Mouse (Mus musculus): ENCODE measurements around the gene Rbfox3.
A peak's percentile ranks its signal among the peaks of the same experiment; 100 is the strongest.

Gene Rbfox3

DNA sequence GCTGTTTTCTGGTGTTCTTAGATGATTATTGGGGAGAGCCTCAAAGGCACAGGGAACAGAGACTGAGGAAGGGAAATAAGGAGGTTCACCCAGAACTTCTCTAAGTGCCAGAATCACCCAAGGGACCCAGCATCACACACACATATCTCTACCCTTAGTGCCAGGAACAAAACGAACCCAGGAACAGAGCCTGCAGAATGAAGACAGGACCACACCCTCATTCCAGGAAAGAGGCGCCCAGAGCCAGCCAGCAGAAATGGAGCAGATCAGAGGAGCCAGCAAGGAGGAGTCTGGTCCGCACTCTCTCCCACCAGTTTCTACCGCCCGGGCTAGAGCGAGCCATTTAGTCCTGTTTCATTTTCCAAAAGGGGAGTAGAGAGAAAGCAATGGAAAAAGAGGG, 358.4 kb downstream of the Rbfox3 start:
- no peak for DNase-seq (ENCODE audit: low spot score in 2 of 2)

DNA sequence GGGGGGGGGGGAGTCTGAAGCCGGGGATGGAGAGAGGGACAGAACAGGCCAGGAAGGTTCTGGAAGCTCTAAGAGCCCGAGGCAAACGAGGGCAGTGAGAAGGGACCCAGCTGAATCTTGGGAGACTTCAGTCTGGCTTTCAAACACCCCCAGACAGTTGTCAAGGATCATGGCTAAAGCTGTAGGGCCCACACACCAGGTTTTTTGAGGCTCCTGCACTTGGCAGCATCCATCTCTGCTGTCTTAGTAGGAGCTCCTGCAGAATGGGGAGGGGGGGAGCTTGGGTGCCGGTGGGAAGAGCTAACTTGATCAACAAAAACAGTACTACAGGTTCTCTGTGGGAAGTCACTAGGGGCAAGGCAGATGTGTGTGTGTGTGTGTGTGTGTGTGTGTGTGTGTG, 358.9 kb downstream of the Rbfox3 start:
- DNase-seq (ENCODE audit: low spot score in 2 of 2), result no peak

DNA sequence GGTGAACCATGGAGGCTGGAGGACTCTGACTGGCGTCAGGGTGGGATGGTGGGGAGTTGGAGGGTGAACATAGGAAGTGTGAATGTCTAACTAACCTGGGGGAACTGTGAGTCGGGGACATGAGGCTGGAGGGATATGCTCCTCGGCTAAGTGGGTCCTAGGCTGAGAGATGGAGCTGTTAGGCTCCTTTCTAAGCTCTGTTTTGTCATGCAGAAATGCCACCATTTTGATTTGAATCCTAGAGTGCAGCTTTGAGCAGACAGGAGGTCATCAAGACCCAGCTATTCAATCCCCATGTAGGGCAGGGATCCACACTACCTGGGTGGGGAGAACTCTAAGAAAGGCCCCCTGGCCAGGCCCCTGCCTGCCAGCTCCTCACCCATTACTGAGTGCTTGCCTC, 359.7 kb downstream of the Rbfox3 start:
- DNase-seq (ENCODE audit: low spot score in 2 of 2), result no peak

DNA sequence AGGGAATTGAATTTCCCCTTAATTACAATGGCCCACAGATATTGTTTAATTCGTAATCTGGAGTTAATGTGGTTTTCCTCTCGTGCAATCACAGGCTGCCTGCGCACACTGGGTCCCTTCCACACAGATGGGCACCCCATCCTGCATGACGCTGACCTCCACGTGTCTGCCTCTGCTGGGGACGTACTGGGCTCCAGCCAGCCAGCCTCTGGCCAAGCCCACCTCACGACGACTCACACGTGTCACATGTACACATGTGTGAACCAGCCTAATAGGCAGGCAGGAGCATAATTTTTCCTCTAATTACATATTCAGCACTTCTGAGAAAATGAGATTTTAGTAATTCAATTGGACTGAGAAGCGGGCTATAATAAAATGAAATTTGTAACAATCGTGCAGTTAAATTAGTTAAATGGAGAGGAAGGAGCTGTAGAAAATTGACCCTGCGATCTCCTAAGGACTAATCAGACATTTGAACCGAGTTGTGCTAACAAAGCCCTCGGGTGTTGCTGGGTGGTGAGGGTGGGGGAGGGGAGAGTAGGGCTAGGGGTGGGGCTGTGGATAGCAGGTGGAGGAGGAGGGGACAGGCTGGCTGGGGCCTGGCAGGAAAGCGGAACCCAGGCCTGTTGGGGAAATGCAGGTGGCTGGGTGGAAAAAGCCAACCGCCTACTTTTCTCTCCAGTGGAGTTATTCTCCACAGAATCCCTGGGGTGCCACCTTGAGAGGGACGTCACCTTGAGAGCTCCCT, 360.4 kb downstream of the Rbfox3 start:
- no peak for DNase-seq (ENCODE audit: low spot score in 2 of 2)

DNA sequence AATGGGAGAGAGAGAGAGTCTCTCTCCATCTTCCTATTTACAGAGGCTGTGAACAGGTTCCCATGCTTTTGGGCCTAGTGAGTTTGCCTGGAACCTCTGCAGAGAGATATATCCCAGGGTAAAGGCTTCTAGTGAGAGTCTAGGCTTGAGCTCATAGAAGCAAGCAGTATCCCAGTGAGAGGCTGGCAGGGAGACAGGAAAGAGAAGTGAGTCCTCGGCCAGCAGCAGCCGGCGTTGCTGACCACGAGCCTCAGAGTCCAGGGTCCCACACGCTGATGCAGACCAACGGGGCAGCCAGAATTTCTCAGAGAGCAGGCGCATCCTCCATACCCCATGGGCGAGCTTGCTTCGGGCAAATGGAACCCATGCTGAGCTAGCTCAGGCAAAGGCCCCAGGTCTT, 363.2 kb downstream of the Rbfox3 start:
- DNase-seq (ENCODE audit: low spot score in 2 of 2), result no peak

DNA sequence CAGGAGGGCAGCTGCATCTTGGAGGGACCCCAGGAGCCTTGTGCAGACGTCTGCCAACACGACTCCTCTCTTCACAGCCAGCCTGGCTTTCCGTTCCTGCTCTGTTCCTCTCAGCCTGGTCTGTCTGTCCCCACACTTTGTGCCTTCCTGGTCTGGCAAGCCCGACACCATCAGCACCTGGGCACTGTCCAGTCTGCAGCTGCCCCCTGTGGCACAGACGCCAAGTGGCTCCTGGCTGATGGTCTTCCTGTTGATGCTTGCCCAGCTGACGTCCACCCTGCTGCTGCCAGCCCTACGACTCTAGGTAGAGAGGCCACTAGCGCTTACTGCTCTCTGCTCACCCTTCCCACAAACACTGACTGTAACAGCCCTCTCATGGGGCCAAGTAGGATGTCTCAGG, 365.1 kb downstream of the Rbfox3 start:
- DNase-seq (ENCODE audit: low spot score in 2 of 2), result no peak

DNA sequence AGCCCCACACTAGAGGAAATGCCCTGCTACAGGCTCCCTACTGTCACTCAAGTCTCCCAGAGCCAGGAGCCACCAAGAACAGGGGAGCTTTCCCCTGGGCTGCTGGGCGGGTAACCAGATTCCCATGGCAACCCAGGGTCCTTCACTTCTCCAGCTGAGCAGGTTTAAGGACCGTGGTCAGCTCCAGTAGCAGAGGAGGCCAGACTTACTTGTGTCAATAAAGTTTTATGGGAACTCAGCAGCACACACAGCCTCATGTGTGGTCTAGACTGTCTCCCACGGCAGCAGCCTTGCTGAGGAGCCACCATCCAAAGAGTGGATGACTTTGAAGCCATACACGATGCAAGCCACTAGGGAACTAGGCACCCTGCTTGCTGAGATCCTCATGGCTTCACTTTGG, 365.7 kb downstream of the Rbfox3 start:
- DNase-seq (ENCODE audit: low spot score in 2 of 2), result no peak

DNA sequence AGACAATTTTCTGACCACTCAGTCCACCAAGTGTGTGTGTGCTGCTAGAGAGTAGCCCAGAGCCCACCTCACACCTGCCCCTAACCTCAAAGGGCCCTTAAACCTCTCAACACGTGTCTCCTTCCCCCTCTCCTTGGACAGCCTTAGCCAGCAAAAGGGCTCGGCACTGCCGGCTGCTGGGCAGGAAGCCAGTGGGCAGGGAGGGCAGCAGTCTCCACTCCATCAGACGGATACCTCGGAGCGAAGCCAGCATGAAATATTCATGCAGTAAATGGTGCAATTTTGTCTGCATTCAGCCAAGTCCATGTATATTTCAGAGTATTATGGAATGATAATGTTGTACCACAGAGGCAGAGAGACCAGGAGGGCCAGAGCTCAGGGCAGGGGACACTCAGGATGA, 366.8 kb downstream of the Rbfox3 start:
- no peak for DNase-seq (ENCODE audit: low spot score in 2 of 2)

DNA sequence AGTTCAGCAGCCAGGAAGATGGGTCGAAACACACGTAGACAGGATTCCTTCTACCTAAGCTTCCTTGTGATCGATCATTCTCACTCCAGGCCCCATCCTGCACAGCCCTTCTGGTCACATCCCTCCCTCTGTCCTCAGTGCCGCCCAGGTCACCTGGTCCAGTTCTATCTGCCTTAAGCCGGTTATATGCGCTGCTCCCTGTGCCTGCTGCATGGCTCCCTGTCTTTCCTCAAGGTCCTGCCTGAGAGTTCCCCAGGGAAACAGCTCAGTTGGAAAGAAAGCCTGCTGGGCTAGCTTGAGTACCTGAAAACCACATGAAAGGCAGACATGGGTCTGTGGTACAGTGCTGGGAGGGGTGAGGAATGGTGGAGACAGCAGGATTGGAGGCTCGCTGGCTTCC, 368.5 kb downstream of the Rbfox3 start:
- no peak for DNase-seq (ENCODE audit: low spot score in 2 of 2)

DNA sequence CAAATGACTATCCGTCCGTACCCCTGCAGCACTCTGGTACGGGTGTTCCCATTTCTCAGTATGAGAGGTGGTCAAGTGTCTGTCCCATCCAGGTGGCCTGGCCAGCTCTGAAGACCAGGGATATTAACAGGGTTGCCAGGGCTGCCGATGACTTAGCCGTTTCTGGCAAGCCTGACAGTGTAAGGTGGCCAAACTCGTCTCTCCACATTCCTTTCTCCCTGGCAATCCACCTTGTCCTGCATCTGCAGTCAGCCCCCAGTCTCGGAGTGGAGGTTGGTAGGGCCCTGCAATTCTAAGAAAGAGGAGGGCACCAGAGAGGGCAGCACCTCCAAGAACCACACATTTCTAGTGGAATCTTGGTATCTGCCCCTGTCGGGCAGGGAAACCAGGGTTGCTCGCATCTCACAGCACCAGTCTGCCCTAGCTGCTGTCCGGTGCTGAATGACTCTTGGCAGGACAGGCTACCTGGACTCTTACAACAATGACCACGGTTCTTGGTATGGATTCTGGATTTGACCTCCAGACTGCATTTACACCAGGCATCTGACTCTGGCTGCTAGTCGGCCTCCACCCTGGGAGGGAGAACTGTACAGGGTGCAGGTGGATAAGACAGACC, 370.9 kb downstream of the Rbfox3 start:
- DNase-seq (ENCODE audit: low spot score in 2 of 2), result no peak

DNA sequence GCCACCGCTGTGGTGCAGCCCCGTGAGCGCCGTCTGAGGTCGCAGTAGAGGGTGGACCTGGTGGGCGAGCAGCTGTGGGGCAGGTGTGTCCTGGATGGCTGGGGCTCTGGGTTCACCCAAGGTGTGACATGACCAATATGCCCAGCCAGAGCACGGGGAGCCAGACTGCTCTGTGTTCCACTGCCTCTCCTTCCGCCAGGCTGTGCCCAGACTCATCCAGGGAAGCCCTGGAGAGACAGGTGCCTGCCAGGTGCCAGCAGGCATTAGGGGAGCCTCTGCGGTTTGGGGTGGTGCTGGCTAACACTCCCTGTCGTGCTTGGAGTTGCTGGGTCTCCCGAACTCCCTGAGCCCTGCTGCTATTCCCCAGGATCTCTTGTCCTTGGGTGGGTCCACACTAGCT, 373.4 kb downstream of the Rbfox3 start:
- DNase-seq (ENCODE audit: low spot score in 2 of 2), result no peak

DNA sequence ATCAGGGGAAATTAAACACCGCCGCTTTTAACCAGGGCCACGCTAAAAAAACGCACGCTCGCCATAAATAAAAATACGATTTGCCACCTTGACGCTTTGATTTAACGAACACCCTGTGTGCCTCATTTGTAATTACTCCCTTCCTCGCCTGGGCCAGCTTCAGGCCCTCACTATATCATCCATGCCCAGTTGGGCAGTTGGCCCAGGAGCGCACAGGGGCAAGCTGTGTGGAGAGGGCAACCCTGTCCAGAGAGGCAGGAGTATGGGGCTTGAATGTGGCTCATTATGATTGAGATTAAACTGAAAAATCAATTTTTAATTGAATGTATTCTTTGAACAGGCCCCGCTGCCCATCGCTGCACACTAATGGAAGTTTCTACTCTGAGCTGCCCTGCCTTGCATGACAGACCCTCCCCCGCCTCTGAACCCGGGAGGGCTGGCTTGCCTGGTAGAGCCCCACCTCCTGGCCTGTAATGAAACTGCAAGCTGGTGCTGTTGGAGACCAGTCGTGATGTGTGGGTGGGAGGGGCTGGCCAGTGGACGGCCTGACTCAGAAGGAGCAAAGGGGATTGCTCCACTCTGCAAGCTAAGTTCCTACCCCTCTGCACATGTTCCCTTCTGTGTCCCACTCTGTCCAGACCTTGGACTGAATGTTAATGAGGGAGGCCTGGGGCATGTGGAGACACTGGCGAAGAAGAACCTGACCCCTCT, 376.9 kb downstream of the Rbfox3 start:
- DNase-seq (ENCODE audit: low spot score in 2 of 2), result no peak

DNA sequence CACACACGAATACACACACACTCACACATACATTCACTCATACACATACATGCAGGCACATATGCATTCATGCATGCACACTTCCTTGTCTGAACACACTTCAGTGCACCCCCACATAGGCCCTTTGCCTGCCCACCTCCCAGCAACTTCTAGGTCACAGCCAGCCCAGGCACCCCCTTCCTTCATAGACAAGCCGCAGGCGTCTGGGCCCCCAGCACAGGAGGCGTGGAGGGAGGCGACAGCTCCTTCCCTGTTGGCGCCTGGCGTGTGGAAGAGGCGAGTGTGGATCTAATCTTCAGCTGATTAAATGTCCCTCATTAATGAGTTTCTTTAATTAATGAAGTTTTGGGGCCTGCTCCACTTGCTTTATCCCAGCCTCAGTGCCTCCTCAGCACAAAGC, 381.1 kb downstream of the Rbfox3 start:
- no peak for DNase-seq (ENCODE audit: low spot score in 2 of 2)

DNA sequence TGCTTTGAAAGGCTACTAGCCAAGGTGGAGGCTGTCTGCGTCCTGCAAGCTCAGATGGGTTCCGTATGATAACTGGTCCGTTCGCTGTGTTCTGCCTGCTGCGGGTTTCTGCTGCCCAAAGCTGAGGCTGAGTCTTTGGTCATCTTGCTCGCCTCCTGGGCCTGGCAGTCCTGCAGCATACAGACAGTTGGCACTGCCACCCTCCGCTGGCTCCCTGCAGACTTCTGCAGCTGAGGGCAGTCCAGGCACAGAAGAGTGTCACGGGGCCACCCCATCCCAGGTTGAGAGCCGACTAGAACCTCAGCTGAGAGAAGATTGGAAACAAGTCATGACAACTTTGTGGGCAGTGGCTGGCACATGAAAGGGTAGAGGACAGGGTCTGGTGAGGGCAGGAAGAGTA, 382.6 kb downstream of the Rbfox3 start:
- no peak for DNase-seq (ENCODE audit: low spot score in 2 of 2)

DNA sequence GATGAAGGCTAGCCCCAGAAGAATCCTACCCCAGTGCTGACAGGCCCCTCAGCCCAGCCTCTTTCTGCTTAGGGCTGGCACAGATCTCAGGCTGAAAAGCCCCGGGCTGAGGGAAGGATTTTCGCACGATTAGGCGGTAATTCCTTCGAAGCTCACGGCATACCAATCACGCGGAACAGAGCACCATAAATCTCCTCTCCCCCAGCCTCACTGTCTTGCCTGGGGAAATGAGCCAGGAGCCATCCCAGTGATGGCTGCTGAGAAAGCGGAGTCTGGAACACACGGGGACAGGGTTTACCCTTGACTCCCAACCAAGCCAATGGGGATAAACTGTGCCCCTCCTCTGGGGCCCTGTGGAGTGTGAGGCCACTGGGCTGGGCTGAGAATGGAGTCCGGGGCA, 386.3 kb downstream of the Rbfox3 start:
- no peak for DNase-seq (ENCODE audit: low spot score in 2 of 2)

DNA sequence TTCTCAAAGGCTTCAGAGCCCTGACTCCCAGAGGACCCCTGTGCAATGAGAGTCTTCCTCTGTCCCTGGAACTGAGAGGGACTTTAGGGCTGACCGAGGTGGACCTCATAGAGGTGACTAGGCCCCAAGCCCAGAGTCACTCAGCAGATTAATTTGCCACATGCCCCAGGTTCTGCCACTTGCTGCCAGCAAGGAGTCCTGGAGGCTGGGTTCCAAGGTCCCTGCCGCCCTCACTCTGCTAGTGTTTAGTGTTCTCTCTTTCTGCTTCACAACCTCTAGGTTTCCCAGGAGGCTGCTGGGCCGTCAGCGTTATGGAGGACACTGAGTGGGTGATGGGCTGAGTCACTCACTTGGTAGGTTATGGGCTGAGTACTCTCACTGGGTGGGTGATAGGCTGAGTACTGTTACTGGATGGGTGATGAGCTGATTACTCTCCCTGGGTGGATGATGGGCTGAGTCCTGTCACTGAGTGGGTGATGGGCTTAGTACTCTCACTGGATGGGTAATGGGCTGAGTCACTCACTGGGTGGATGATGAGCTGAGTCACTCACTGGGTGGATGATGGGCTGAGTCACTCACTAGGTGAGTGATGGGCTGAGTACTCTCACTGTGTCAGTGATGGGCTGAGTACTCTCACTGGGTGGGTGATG, 387.8 kb downstream of the Rbfox3 start:
- peak in 1 of 2 experiments; percentile 34 for DNase-seq (ENCODE audit: low spot score in 2 of 2)

DNA sequence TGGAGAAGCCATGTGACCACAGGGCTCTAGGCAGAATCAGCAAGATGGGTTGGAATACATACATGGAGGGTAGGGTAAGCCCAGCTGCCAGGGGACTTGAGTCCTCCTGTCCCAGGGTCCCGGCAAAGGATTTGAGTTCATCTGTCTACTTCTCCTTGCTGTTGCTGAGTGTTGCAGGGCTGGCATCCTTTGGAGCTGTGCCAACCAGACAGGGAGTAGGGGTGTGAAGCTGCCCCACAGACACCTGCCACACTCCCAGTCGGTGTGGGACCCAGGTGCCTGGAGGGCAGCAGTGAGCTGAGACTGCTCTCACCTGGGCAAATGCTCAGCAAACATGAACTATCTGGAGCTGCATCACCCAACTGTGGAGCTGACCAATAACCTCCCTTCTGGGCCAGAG, 390.5 kb downstream of the Rbfox3 start:
- DNase-seq (ENCODE audit: low spot score in 2 of 2), result no peak

DNA sequence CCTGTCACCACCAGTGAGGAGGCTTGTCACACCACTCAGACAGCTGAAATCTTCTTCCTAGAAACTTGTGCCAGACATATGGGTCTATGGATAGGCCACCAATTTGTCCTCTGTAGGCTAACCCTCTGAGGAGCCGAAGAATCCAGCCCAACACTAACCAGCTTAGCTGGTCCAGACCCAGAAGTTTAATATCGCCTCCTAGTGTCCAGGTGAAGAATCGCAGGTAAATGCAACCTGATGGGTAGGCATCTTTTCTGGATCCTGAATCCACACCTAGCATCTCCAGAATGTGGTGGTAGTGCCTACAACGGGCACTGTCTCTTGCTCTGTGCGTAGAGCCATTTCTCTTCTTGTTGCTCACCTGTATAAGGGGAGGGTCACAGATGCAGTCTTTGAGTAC, 391.1 kb downstream of the Rbfox3 start:
- no peak for DNase-seq (ENCODE audit: low spot score in 2 of 2)

DNA sequence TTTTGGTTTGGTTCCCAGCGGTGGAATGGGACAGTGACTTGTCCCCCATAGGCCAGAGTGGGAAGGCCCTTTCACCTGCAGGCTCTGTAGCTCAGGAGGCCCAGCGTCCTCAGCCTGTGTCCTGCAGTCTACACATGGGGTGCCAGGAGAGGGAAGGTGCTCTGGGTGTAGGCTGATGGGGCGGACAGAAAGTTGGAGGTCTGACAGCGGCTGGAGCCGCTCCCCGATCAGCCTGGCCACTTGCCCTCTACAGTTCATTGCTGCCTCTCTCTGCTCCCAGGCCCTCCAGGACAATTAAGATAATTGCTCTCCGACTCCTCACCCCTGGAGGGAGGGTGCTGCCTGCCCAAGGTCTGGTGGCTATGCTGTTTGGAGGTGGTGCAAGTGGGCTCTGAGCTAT, 392.7 kb downstream of the Rbfox3 start:
- DNase-seq (ENCODE audit: low spot score in 2 of 2), result no peak

DNA sequence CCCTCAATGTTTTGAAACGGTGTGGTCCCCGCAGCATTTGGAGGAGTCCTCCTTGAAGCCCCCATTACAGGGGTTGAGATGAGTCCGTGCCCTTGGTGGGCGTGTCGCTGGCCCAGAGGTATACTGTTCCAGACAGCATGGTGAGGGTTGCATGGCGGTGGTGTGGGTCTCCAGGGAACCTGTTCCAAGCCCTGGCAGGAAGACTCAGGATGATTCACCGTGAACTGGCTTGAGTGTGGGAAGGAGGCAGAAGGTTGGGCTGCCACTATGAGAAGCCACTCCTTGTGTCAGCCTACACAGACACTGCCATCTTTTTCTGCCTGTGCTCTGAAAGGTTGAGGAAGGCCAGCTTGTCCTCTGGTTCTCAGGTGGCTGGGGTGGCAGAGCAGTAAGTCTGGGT, 393.5 kb downstream of the Rbfox3 start:
- no peak for DNase-seq (ENCODE audit: low spot score in 2 of 2)

DNA sequence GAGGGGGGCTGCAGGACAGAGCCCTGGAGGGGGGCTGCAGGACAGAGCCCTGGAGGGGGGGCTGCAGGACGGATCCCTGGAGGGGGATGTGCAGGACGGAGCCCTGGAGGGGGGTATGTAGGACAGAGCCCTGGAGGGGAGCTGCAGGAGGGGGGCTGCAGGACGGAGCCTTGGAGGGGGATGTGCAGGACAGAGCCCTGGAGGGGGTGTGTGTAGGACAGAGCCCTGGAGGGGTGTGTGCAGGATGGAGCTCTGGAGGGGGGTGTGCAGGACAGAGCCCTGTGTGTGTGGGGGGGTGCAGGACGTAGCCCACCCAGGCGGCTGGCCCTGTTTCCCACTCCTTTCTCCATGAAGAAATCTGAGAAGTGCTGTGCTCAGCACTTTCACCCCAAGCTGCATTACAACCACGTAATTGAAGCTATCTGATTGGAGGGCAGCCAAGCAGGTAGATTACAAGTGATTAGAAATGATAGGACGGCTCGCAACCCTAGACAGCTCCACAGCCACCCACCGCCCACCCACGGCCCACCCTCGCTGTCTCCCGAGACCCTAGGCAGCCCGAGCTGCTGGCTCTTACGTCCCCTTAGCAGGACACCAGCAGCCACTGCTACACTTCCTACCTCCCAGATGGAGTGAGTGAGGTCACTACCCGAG, 399.0 kb downstream of the Rbfox3 start:
- DNase-seq (ENCODE audit: low spot score in 2 of 2), result no peak

DNA sequence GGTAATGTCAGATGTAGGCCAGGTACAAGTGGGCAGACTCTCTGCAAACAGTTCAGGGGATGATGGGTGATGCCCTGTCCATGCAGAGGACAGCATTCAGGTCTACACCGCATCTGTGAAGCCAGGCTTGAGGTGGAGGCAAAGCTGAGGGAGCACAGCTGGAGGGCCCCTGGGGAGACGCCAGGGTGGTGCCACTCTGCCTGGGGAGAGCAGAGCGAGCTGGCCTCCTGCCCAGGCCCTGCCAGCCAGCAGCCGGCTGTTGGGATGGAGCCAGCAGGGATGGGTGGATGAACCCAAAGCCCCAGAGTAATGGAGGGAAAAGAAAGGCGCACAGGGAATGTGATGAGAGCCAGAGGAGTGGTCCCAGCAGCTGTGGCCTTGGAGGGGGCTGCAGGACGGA, 399.5 kb downstream of the Rbfox3 start:
- DNase-seq (ENCODE audit: low spot score in 2 of 2), result peak in 1 of 2 experiments; percentile 40
